Mouse (Mus musculus) stomach, postnatal 0 days (tissue): ENCODE measurements around the gene Tln2. TPM values are rescaled to one million over a fixed set of nuclear protein-coding genes. Genes with fewer than 3 reads are reported as not detected.

Experiments
- ATAC-seq: fragments of 200-750 bp; cut with Nextera tagmentation; 2 replicates; pipeline ENCODE4 v1.8.0; 2017; ENCODE audit not compliant: low FRiP score, low TSS enrichment
- DNase-seq: peaks from one replicate; pipeline ENCODE4 v3.0.0-alpha.2; 2016; ENCODE audit warnings: low spot score
- H3K27ac ChIP-seq: fragments of 300-500 bp; sonication (generic); replicated peaks from 2 replicates; pipeline ENCODE4 v1.5.1; 2014; ENCODE audit warnings: mild to moderate bottlenecking, control low read depth
- H3K27me3 ChIP-seq: fragments of 300-500 bp; sonication (generic); 2 replicates; pipeline ENCODE4 v1.6.1; 2014; ENCODE audit warnings: low read length; ENCODE audit not compliant: control insufficient read depth, insufficient read depth
- H3K36me3 ChIP-seq: fragments of 300-500 bp; sonication (generic); 2 replicates; pipeline ENCODE4 v1.6.1; 2014; ENCODE audit warnings: low read length, mixed read lengths; ENCODE audit not compliant: control insufficient read depth, insufficient read depth
- H3K4me1 ChIP-seq: fragments of 300-500 bp; sonication (generic); replicated peaks from 2 replicates; pipeline ENCODE4 v1.6.1; 2014; ENCODE audit warnings: antibody characterized with exemption; ENCODE audit not compliant: control insufficient read depth, insufficient read depth
- H3K4me2 ChIP-seq: fragments of 300-500 bp; sonication (generic); replicated peaks from 2 replicates; pipeline ENCODE4 v1.6.1; 2014; ENCODE audit warnings: low read depth, mild to moderate bottlenecking, control low read depth, moderate library complexity
- H3K4me3 ChIP-seq: fragments of 300-500 bp; sonication (generic); 2 replicates; pipeline ENCODE4 v1.5.1; 2014; ENCODE audit warnings: low read depth, low read length, control low read depth
- H3K9ac ChIP-seq: fragments of 300-500 bp; sonication (generic); 2 replicates; pipeline ENCODE4 v1.6.1; 2014; ENCODE audit warnings: mild to moderate bottlenecking, low read length, control low read depth, mixed read lengths
- H3K9me3 ChIP-seq: fragments of 300-500 bp; sonication (generic); 2 replicates; pipeline ENCODE4 v1.6.1; 2016; ENCODE audit warnings: low read length; ENCODE audit not compliant: control insufficient read depth
- CTCF ChIP-seq: IDR thresholded peaks from 2 replicates; pipeline ENCODE4 v1.5.1; 2016; ENCODE audit warnings: antibody characterized with exemption, low read depth, mild to moderate bottlenecking, moderate library complexity
- EP300 ChIP-seq: optimal IDR thresholded peaks from 2 replicates; pipeline ENCODE3; 2016; ENCODE audit warnings: antibody characterized with exemption
- WGBS: fragments of 180-500 bp; shearing (Covaris S2); extraction: QIAGEN DNeasy Blood & Tissue Kit; methylation state at CpG from one replicate; pipeline ENCODE4 v1.1.7; 2014; 5-methylcytosine and 5-hydroxymethylcytosine counted together
- polyA plus RNA-seq: library from polyadenylated mRNA; unstranded; fragments of >200 nt; fragmentation: Nextera tagmentation; extraction: Ambion mirVana; gene quantifications from 2 replicates; pipeline ENCODE4 v1.2.1, GENCODE M21; 2015

Gene Tln2
- polyA plus RNA-seq, 1 experiment from 2014 or later, result 17.5 TPM

DNA sequence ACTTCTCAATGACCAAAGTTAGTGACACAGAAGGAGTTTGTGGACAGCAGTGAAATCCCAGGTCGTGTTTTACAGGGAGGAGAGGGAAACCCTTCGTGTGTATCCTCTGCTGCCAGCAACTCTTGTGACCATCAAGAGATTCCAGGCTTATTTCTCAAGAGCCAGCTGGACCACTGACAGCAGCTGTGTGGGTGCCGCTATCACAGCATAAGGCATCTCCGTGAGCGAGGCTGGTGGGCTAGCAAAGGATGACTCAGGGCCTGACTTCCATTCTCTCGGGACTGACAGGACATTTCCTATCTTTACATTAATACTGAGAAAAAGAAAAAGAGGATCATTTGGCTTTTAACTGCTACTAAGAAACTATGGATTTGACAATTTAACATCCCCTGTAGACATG is 283.1 kb downstream of the Tln2 start:
- no peaks in the 10 kb centered on the region for H3K9me3 ChIP-seq
- 86% methylated on average over 6 of the region's 6 CpGs for WGBS
- DNase-seq (no peak), ATAC-seq (no peak)
- no peak overlapping the region for H3K4me2 ChIP-seq
- no peaks in the 10 kb centered on the region for H3K36me3 ChIP-seq
- no peak for TF ChIP-seq CTCF
- no peak for TF ChIP-seq EP300
- 0 out of 2 replicates have a peak, but pooled peaks cover under 1% of the 10 kb centered on the region for H3K4me1 ChIP-seq
- H3K9ac ChIP-seq, result no peak overlapping the region
- H3K4me3 ChIP-seq, result no peak overlapping the region
- H3K27ac ChIP-seq, result no peak overlapping the region
- H3K27me3 ChIP-seq, result no peaks in the 10 kb centered on the region

DNA sequence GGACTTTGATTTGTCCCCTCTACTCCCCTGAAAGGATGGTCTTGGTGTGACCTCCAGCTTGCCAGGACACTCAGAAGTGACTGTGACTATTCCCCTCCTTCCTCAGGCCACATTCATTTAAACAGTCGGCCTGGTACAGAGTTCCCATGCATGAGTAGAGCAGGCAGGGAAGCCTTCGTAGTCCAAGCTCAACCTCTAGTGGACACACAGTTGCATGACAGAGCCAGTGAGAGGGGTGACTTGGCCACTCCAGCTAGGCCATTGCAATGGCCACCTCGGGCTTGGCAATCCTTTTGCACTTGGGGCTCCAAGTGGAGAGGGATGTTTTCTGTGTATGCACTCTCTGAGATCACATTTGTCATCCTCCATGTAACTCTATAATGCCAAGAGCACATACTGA is 285.2 kb downstream of the Tln2 start:
- WGBS, result 58% methylated on average over 3 of the region's 3 CpGs
- TF ChIP-seq EP300, result no peak
- peak; percentile 79 for TF ChIP-seq CTCF
- no peaks in the 10 kb centered on the region for H3K27me3 ChIP-seq
- no peak overlapping the region for H3K9ac ChIP-seq
- peaks cover 7% of the 10 kb centered on the region; the same call in 1 of the 2 replicates for H3K4me1 ChIP-seq
- 0 out of 2 replicates have a peak, but pooled peaks have one; percentile 36 for ATAC-seq
- H3K4me2 ChIP-seq, result no peak overlapping the region
- H3K9me3 ChIP-seq, result no peaks in the 10 kb centered on the region
- no peak for DNase-seq
- no peaks in the 10 kb centered on the region for H3K36me3 ChIP-seq
- no peak overlapping the region for H3K4me3 ChIP-seq
- no peak overlapping the region for H3K27ac ChIP-seq

DNA sequence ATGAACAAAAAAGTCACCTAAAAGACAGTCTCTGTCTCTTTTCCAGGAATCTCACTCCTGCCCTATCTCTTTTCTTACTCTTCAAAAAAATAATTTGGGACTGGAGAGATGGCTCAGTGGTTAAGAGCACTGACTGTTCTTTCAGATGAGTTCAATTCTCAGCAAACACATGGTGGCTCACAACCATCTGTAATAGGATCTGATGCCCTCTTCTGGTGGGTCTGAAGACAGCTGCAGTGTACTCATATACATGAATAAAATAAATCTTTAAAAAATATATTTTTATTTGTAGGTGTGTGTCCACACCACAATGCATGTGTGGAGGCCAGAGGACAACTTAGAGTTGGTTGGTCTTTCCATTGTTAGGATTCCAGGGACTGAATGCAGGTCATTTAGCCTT is 286.1 kb downstream of the Tln2 start:
- Histone ChIP-seq H3K9me3 (no peaks in the 10 kb centered on the region), H3K4me3 (no peak overlapping the region), H3K27me3 (no peaks in the 10 kb centered on the region), H3K9ac (no peak overlapping the region), H3K4me2 (no peak overlapping the region), H3K4me1 (peaks cover 7% of the 10 kb centered on the region; the same call in 1 of the 2 replicates), H3K36me3 (no peaks in the 10 kb centered on the region), H3K27ac (no peak overlapping the region)
- ATAC-seq (no peak), DNase-seq (no peak)
- peak; percentile 51 for TF ChIP-seq CTCF
- TF ChIP-seq EP300, result no peak

DNA sequence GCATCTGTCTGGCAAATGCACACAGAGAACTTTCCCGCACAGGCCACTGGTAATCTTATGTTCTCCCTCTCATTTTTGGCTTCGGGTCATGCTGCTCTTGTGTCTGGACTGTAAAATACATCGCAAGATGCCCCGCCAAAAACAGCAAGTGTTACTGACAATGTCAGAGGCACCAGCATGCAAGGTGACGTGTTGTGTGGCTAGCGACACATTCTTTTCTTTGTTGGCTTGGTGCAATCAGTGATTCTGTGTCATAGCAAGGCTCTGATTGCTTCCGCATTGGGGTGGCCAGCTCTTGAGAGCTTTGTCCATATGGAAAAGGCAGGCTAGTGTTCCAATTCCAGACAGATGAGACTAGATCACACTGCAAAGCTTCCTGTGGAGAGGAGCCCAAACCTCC is 288.8 kb downstream of the Tln2 start:
- 44% methylated on average over 7 of the region's 7 CpGs for WGBS
- H3K27ac ChIP-seq, result peak overlapping the region; percentile 59
- TF ChIP-seq CTCF, result no peak
- TF ChIP-seq EP300, result no peak
- H3K36me3 ChIP-seq, result no peaks in the 10 kb centered on the region
- H3K4me1 ChIP-seq, result peaks cover 17% of the 10 kb centered on the region; the same call in 1 of the 2 replicates
- H3K4me2 ChIP-seq, result no peak overlapping the region
- H3K27me3 ChIP-seq, result no peaks in the 10 kb centered on the region
- H3K9me3 ChIP-seq, result no peaks in the 10 kb centered on the region
- no peak overlapping the region for H3K9ac ChIP-seq
- peak; percentile 60 for ATAC-seq
- no peak overlapping the region for H3K4me3 ChIP-seq
- no peak for DNase-seq

DNA sequence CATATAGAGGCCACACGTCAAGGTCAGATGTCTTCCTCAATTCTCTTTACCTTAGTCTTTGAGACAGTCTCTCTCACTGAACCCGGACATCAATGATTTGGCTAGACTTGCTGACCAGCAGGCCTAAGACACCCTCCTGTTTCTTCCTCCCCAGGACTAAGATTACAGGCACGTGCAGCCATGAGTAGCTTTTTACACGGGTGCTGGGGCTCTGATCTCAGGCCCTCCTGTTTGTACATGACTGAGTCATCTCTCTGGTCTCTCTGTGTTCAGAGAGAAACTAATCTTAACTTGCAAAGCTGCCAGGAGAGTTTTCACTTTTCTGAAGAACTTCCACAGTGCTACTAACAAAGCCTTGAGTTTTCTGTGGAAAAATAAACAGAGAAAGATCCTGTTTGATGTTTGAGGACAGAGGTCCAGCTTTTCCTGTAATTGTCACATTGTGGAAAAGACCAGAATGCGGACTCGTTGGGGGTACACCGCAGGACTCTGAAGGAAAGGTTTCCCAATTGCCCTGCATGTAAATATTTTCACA is 289.4 kb downstream of the Tln2 start:
- WGBS, result 39% methylated on average over 7 of the region's 7 CpGs
- ATAC-seq, result peak; percentile 61
- H3K4me3 ChIP-seq, result no peak overlapping the region
- peaks cover 18% of the 10 kb centered on the region; the same call in 1 of the 2 replicates for H3K4me1 ChIP-seq
- H3K36me3 ChIP-seq, result no peaks in the 10 kb centered on the region
- H3K9me3 ChIP-seq, result no peaks in the 10 kb centered on the region
- H3K9ac ChIP-seq, result no peak overlapping the region
- no peaks in the 10 kb centered on the region for H3K27me3 ChIP-seq
- no peak overlapping the region for H3K4me2 ChIP-seq
- no peak for TF ChIP-seq CTCF
- no peak for TF ChIP-seq EP300
- peak; percentile 52 for DNase-seq
- peak overlapping the region; percentile 59 for H3K27ac ChIP-seq

DNA sequence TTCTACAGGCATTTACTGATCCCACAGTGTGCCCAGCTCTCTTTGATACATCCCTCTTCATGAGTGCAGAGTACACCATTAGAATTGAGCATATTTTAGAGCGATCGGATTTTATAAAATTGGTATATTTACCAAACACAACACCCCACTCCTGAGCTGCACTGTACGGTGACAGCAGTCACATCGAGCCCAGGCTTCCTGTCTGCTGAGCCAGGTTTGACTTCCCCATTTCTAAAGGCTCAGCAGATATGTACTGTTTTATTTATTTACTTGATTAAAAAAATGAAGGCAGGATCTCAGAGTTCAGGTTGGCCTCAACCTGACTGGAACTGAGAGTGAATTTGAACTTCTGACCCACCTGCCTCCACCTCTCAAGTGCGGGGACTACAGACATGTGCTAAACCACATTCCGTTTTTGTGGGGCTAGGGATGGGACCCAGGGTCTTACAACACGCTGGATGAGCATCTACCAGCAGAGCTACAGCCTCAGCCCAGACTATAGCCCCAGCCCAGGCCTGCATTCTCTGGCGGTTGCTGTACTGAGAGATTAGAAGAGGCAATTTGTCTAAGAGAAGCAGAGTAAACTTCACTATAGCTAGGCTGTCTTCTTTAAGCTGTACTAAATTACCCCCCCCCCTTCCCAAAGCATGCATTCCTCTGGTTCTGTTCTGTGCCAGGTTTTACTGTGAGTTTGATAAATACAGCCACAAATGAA is 292.1 kb downstream of the Tln2 start:
- no peak overlapping the region for H3K9ac ChIP-seq
- H3K4me1 ChIP-seq, result peaks cover 20% of the 10 kb centered on the region; the same call in 1 of the 2 replicates
- WGBS, result 56% methylated on average over 8 of the region's 8 CpGs
- no peak; the same call in 1 of the 2 replicates for ATAC-seq
- peak overlapping the region; percentile 59; the same call in 1 of the 2 replicates for H3K27ac ChIP-seq
- H3K9me3 ChIP-seq, result no peaks in the 10 kb centered on the region
- H3K27me3 ChIP-seq, result no peaks in the 10 kb centered on the region
- H3K36me3 ChIP-seq, result no peaks in the 10 kb centered on the region
- DNase-seq, result no peak
- no peak overlapping the region for H3K4me3 ChIP-seq
- TF ChIP-seq CTCF, result no peak
- TF ChIP-seq EP300, result no peak
- H3K4me2 ChIP-seq, result no peak overlapping the region
